Mouse (Mus musculus) heart, embryonic 15.5 days (tissue): ENCODE results near the gene BC051142. TPM values are rescaled to one million over a fixed set of nuclear protein-coding genes. Genes with fewer than 3 reads are reported as not detected.

Experiments
- ATAC-seq: fragments of 200-750 bp; cut with Nextera tagmentation; replicated peaks from 2 replicates; pipeline ENCODE4 v1.8.0; 2017; ENCODE audit warnings: low read depth, moderate TSS enrichment; ENCODE audit not compliant: insufficient number of reproducible peaks, insufficient read depth, low FRiP score
- H3K27ac ChIP-seq: fragments of 300-500 bp; sonication (generic); 2 replicates; pipeline ENCODE4 v1.5.1; 2015; ENCODE audit warnings: mild to moderate bottlenecking, inconsistent platforms
- H3K27me3 ChIP-seq: fragments of 300-500 bp; sonication (generic); 2 replicates; pipeline ENCODE4 v1.6.1; 2015; ENCODE audit warnings: inconsistent platforms
- H3K36me3 ChIP-seq: fragments of 300-500 bp; sonication (generic); 2 replicates; pipeline ENCODE4 v1.6.1; 2015; ENCODE audit warnings: mild to moderate bottlenecking, inconsistent platforms
- H3K4me1 ChIP-seq: fragments of 300-500 bp; sonication (generic); replicated peaks from 2 replicates; pipeline ENCODE4 v1.6.1; 2015; ENCODE audit warnings: inconsistent platforms
- H3K4me2 ChIP-seq: fragments of 300-500 bp; sonication (generic); 2 replicates; pipeline ENCODE4 v1.6.1; 2015; ENCODE audit warnings: inconsistent platforms, mild to moderate bottlenecking, moderate library complexity
- H3K4me3 ChIP-seq: fragments of 300-500 bp; sonication (generic); 2 replicates; pipeline ENCODE4 v1.5.1; 2015; ENCODE audit warnings: mild to moderate bottlenecking, inconsistent platforms
- H3K9ac ChIP-seq: fragments of 300-500 bp; sonication (generic); 2 replicates; pipeline ENCODE4 v1.6.1; 2015; ENCODE audit warnings: mild to moderate bottlenecking, inconsistent platforms
- H3K9me3 ChIP-seq: fragments of 300-500 bp; sonication (generic); replicated peaks from 2 replicates; pipeline ENCODE4 v1.6.1; 2016; ENCODE audit warnings: inconsistent platforms
- WGBS: fragments of 180-500 bp; shearing (Covaris S2); methylation state at CpG from one replicate; pipeline ENCODE4 v1.1.7; 2015; ENCODE audit warnings: mixed read lengths; 5-methylcytosine and 5-hydroxymethylcytosine counted together
- polyA plus RNA-seq: library from polyadenylated mRNA; unstranded; fragments of >200 nt; fragmentation: Nextera tagmentation; extraction: Ambion mirVana; gene quantifications from 2 replicates; pipeline ENCODE4 v1.2.1, GENCODE M21; 2015

BC051142 gene
- polyA plus RNA-seq, 1 experiment from 2014 or later = not detected

DNA sequence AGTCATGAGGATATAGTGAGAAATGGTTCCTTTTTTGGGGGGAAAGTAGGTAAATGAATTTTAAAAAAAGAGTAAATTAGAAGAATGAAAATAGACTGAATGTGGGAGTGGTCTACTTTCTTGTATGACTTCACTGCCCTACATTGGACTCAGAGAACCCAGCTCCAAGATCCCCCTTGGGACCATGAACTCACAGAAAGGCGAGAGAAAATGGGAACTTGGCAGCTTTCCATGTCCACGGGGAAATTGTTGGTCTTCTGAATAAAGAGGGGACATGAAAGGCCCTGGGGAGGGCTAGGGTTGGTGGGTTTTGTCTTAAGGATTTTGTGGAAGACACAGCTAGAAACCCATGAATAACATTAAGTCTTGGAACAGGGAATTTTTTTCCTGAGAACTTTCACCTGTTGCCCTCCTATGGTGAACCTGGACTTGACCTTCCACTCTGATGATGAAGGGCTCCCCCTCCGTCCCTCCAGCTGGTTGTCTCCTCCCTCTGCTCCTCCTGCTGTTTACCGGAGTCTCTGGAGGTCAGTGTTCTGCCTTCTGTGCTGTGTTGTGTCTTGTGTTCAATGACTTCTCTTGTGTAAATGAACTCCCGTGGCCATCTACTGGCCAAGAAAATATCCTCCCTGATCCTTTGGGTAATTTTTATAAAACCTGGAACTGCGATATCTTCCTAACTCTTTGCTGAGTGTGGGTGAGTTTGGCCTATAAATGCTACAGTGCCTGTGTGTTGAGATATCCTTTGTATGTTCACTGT, 21.0 kb upstream of the BC051142 start:
- Histone ChIP-seq H3K9ac (no peak overlapping the region), H3K27me3 (peaks cover 4% of the 10 kb centered on the region; the same call in 1 of the 2 replicates), H3K36me3 (no peaks in the 10 kb centered on the region), H3K4me1 (no peaks in the 10 kb centered on the region), H3K9me3 (no peaks in the 10 kb centered on the region), H3K4me2 (no peak overlapping the region), H3K4me3 (no peak overlapping the region), H3K27ac (no peak overlapping the region)
- WGBS = 53% methylated on average over 6 of the region's 6 CpGs
- ATAC-seq = no peak

- H3K9me3 ChIP-seq = no peaks in the 10 kb centered on the region
- no peaks in the 10 kb centered on the region for H3K4me1 ChIP-seq
- no peaks in the 10 kb centered on the region; the same call in 1 of the 2 replicates for H3K27me3 ChIP-seq
- 52% methylated on average over 2 of the region's 2 CpGs for WGBS
- H3K27ac ChIP-seq = no peak overlapping the region
- no peak for ATAC-seq
- H3K9ac ChIP-seq = no peak overlapping the region
- H3K4me2 ChIP-seq = no peak overlapping the region
- H3K4me3 ChIP-seq = no peak overlapping the region
- H3K36me3 ChIP-seq = no peaks in the 10 kb centered on the region
These were observed 19.9 kb upstream of the BC051142 start for GRCm38 (mm10) chr17:34378716-34379115.

DNA sequence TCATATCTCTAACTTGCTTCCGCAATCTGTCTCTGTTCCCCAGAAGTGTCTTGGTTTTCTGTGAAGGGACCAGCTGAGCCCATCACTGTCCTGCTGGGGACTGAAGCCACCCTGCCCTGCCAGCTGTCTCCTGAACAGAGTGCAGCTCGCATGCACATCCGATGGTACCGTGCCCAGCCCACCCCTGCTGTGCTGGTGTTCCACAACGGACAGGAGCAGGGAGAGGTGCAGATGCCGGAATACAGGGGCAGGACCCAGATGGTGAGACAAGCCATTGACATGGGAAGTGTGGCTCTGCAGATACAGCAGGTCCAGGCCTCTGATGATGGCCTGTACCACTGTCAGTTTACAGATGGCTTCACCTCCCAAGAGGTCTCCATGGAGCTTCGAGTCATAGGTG, 19.2 kb upstream of the BC051142 start:
- Histone ChIP-seq H3K27me3 (no peaks in the 10 kb centered on the region; the same call in 1 of the 2 replicates), H3K36me3 (no peaks in the 10 kb centered on the region), H3K9ac (no peak overlapping the region), H3K27ac (no peak overlapping the region), H3K4me2 (no peak overlapping the region), H3K4me3 (no peak overlapping the region), H3K9me3 (no peaks in the 10 kb centered on the region), H3K4me1 (no peaks in the 10 kb centered on the region)
- ATAC-seq = no peak
- WGBS = 73% methylated on average over 7 of the region's 7 CpGs

DNA sequence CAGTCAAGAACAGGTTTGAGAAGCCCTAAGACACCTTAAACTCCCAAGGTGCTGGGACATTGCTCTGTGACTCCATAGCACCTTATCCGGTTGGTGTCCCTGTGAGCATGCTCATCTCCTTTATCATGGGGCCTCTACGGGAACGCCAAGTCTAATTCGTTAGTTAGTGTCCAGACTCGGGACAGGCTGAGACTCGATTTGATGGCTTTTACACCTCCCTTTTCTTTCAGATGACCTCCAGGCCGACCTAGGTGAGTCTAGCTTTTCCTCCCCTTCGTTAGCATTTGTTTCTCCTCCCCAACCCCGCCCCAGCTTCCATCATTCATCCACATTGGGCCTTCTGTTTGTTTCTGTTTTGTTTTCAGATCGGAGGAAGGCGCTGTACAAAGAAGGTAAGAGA, 16.7 kb upstream of the BC051142 start:
- Histone ChIP-seq H3K4me2 (no peak overlapping the region), H3K27ac (no peak overlapping the region), H3K4me3 (no peak overlapping the region), H3K36me3 (no peaks in the 10 kb centered on the region), H3K9ac (no peak overlapping the region), H3K9me3 (no peaks in the 10 kb centered on the region), H3K27me3 (no peaks in the 10 kb centered on the region; the same call in 1 of the 2 replicates), H3K4me1 (no peaks in the 10 kb centered on the region)
- 63% methylated on average over 11 of the region's 11 CpGs for WGBS
- no peak for ATAC-seq

DNA sequence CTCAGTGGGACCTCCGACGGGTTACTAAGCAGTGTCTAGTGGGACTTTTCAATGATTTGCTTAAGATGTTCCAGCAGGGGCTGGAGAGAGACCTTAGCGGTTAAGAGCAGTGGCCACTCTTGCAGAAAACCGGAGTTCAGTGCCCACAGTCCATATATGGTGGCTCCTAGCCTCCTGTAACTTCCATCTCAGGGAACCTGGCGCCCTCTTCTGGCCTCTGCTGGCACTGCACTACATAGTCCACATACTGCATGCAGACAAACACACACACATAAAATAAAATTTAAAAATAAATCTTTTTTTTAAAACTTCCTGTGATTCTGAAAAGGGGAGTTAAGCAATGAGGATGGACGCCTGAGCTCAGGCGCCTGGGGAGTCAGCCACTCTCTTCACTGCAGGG, 15.4 kb upstream of the BC051142 start:
- WGBS = 71% methylated on average over 7 of the region's 7 CpGs
- no peaks in the 10 kb centered on the region for H3K36me3 ChIP-seq
- H3K27ac ChIP-seq = no peak overlapping the region
- H3K4me3 ChIP-seq = no peak overlapping the region
- H3K4me2 ChIP-seq = no peak overlapping the region
- no peak for ATAC-seq
- no peaks in the 10 kb centered on the region for H3K9me3 ChIP-seq
- H3K27me3 ChIP-seq = no peaks in the 10 kb centered on the region; the same call in 1 of the 2 replicates
- H3K4me1 ChIP-seq = no peaks in the 10 kb centered on the region
- no peak overlapping the region for H3K9ac ChIP-seq

- Histone ChIP-seq H3K4me1 (no peaks in the 10 kb centered on the region), H3K9ac (no peak overlapping the region), H3K9me3 (no peaks in the 10 kb centered on the region), H3K36me3 (no peaks in the 10 kb centered on the region), H3K27ac (no peak overlapping the region), H3K4me3 (no peak overlapping the region), H3K4me2 (no peak overlapping the region), H3K27me3 (no peaks in the 10 kb centered on the region; the same call in 1 of the 2 replicates)
- ATAC-seq = no peak
- 55% methylated on average over 3 of the region's 3 CpGs for WGBS
These were observed 13.9 kb upstream of the BC051142 start for GRCm38 (mm10) chr17:34384699-34385098.

DNA sequence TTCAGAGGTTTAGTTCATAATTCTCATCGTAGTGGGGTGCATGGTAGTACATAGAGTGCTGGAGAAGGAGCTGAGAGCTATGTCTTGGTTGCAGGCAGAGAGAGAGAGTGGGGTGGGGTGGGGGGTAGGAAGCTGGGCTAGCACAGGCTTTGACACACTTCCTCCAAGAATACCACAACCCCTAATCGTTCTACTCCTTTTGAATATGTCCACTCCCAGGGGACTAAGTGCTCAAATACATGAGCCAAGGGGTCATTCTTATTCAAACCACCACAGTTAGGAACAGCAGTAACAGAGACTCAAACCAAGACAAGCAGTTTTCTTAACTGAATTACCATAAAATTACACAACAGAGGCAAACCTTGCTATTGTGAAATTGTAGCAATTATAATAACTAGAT, 12.0 kb upstream of the BC051142 start:
- Histone ChIP-seq H3K4me1 (no peaks in the 10 kb centered on the region), H3K27ac (no peak overlapping the region), H3K4me2 (no peak overlapping the region), H3K4me3 (no peak overlapping the region), H3K9me3 (no peaks in the 10 kb centered on the region), H3K9ac (no peak overlapping the region), H3K27me3 (peaks cover 10% of the 10 kb centered on the region; the same call in 1 of the 2 replicates), H3K36me3 (no peaks in the 10 kb centered on the region)
- ATAC-seq = no peak
- 57% methylated on average over 2 of the region's 2 CpGs for WGBS

DNA sequence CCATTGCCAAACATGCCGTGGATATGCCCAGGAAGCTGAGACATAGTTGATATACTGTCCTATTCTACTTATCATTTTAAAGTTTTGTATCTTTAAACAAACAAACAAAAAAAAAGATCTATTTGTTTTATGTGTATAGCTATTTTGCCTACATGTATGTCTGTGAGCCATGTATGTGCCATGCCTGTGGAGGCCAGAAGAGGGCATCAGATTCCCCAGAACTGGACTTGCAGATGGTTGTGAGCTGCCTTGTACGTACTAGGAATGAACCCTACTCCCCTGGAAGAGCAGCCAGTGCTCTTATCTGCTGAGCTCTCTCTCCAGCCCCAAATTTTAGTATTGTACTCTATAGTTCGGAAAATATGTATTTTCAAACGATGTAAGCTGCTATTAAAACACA, 10.1 kb upstream of the BC051142 start:
- no peak overlapping the region for H3K27ac ChIP-seq
- no peak overlapping the region for H3K9ac ChIP-seq
- no peaks in the 10 kb centered on the region for H3K36me3 ChIP-seq
- peaks cover 13% of the 10 kb centered on the region; the same call in 1 of the 2 replicates for H3K27me3 ChIP-seq
- H3K4me2 ChIP-seq = no peak overlapping the region
- peaks cover 3% of the 10 kb centered on the region; the same call in 1 of the 2 replicates for H3K4me1 ChIP-seq
- 36% methylated on average over 4 of the region's 4 CpGs for WGBS
- ATAC-seq = no peak
- no peak overlapping the region for H3K4me3 ChIP-seq
- no peaks in the 10 kb centered on the region for H3K9me3 ChIP-seq

- Histone ChIP-seq H3K4me3 (no peak overlapping the region), H3K36me3 (no peaks in the 10 kb centered on the region), H3K27ac (no peak overlapping the region), H3K4me1 (peaks cover 3% of the 10 kb centered on the region; the same call in 1 of the 2 replicates), H3K27me3 (peaks cover 13% of the 10 kb centered on the region; the same call in 1 of the 2 replicates), H3K4me2 (peak overlapping the region; percentile 71; the same call in 1 of the 2 replicates), H3K9me3 (no peaks in the 10 kb centered on the region), H3K9ac (no peak overlapping the region)
- ATAC-seq = no peak
- 62% methylated on average over 7 of the region's 7 CpGs for WGBS
These were observed 7.1 kb upstream of the BC051142 start for GRCm38 (mm10) chr17:34391507-34391906.

GRCm38 (mm10) chr17:34392321-34392720, 6.3 kb upstream of the BC051142 start:
- Histone ChIP-seq H3K27ac (no peak overlapping the region), H3K4me2 (peak overlapping the region; percentile 71), H3K9ac (no peak overlapping the region), H3K27me3 (peaks cover 15% of the 10 kb centered on the region), H3K9me3 (no peaks in the 10 kb centered on the region), H3K4me3 (peak overlapping the region; percentile 42), H3K4me1 (peaks cover 3% of the 10 kb centered on the region; the same call in 1 of the 2 replicates), H3K36me3 (no peaks in the 10 kb centered on the region)
- 0 out of 2 replicates have a peak, but pooled peaks have one; percentile 31 for ATAC-seq
- 4% methylated on average over 24 of the region's 24 CpGs for whole genome bisulfite sequencing

GRCm38 (mm10) chr17:34397357-34397756, 1.3 kb upstream of the BC051142 start:
- 58% methylated on average over 5 of the region's 5 CpGs for WGBS
- Histone ChIP-seq H3K4me2 (no peak overlapping the region), H3K9me3 (no peaks in the 10 kb centered on the region), H3K9ac (no peak overlapping the region), H3K27ac (no peak overlapping the region), H3K4me3 (no peak overlapping the region), H3K27me3 (peaks cover 13% of the 10 kb centered on the region; the same call in 1 of the 2 replicates), H3K4me1 (peaks cover 3% of the 10 kb centered on the region), H3K36me3 (no peaks in the 10 kb centered on the region)
- no peak for ATAC-seq
